Mouse (Mus musculus): ENCODE results near the gene Gm6096. TPM values are rescaled to one million over a fixed set of nuclear protein-coding genes. Genes with fewer than 3 reads are reported as not detected.

Gm6096 gene
- polyA plus RNA-seq, 1 experiment from 2014 or later: not detected

GRCm38 (mm10) chr7:34242176-34242575, 8.7 kb upstream of the Gm6096 start:
- Histone ChIP-seq H3K9me3 (replicated peaks) (no peaks in the 10 kb centered on the region), H3K36me3 (peaks cover 90% of the 10 kb centered on the region), H3K27ac (no peak overlapping the region), H3K9ac (no peak overlapping the region), H3K4me3 (no peak overlapping the region), H3K4me2 (no peak overlapping the region), H3K27me3 (replicated peaks) (no peaks in the 10 kb centered on the region), H3K4me1 (no peaks in the 10 kb centered on the region)
- ATAC-seq: no peak
- WGBS (ENCODE audit: insufficient replicate concordance): 92% methylated on average over 11 of the region's 11 CpGs

DNA sequence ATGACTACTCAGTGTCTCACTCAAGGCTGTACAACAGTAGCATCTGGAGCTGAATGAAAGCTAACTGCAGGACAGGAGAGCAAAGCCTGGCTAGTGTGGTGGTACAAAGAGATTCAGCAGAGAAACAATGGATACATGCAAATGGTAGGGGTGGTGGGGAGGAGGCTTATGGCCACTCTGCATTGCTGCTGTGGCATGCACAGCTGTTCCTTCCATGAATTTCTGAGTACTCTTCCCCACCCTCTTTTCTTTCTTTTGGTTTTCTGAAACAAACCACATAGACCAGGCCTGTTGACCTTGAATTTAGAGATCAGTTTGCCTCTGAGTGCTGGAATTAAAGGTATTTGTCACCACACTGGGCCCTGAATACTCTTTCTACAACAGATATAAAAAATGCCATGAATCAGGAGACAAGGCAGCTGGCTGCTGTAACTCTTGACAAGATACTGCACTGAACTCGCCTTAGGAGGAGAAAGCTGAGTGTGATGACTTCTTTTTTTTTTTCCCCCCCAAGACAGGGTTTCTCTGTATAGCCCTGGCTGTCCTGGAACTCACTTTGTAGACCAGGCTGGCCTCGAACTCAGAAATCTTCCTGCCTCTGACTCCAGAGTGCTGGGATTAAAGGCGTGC, 3.9 kb upstream of the Gm6096 start:
- Histone ChIP-seq H3K9me3 (replicated peaks) (no peaks in the 10 kb centered on the region), H3K9ac (no peak overlapping the region), H3K27ac (no peak overlapping the region), H3K4me2 (no peak overlapping the region), H3K36me3 (peaks cover 91% of the 10 kb centered on the region), H3K4me1 (no peaks in the 10 kb centered on the region), H3K4me3 (no peak overlapping the region), H3K27me3 (replicated peaks) (no peaks in the 10 kb centered on the region)
- no peak for ATAC-seq
- 80% methylated on average over 3 of the region's 3 CpGs for WGBS (ENCODE audit: insufficient replicate concordance)

DNA sequence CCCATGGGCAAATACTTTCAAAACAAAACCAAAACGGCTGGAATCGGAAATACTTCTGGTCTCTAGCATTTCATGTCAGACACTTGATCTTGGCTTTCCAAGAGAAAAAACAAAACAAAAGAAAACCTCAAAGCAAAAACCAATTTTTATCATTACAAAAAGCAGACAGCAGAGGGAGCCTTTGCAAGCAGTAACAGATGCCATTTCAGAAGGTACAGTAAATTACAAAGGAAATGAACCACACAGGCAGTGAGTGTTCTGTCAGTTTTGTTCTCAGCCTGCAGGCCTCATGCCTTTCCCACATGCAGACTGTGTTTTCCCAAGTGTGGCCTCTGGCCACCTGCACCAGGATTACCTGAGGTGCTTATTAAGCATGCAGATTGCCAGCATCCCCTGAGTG, 1.2 kb downstream of the Gm6096 start:
- no peaks in the 10 kb centered on the region for H3K27me3 ChIP-seq (replicated peaks)
- no peak overlapping the region for H3K27ac ChIP-seq
- 73% methylated on average over 2 of the region's 2 CpGs for WGBS (ENCODE audit: insufficient replicate concordance)
- H3K4me3 ChIP-seq: no peak overlapping the region
- H3K9ac ChIP-seq: no peak overlapping the region
- no peak for ATAC-seq
- no peaks in the 10 kb centered on the region for H3K9me3 ChIP-seq (replicated peaks)
- peaks cover 90% of the 10 kb centered on the region for H3K36me3 ChIP-seq
- H3K4me2 ChIP-seq: no peak overlapping the region
- no peaks in the 10 kb centered on the region for H3K4me1 ChIP-seq

DNA sequence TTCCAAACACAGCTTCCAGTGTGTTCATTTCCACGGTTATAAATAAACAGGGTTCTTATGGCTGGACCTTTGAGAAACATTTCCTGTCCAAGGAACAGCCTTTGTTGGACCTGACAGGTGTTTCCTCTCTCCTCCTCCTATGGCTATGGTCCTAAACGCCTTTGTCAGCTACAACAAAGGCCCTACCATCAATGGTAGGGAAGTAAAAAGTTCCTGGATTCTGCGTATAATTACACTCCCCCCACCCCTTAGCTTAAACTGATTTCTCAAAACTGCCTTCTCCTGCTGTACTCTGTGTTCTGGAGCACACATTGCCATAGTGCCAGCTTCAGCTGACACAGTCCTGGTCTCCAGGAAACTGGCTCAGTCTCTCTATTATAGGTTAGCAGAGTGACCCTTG, 4.3 kb downstream of the Gm6096 start:
- no peak for ATAC-seq
- Histone ChIP-seq H3K4me2 (no peak overlapping the region), H3K4me3 (no peak overlapping the region), H3K9me3 (replicated peaks) (no peaks in the 10 kb centered on the region), H3K27me3 (replicated peaks) (no peaks in the 10 kb centered on the region), H3K4me1 (no peaks in the 10 kb centered on the region), H3K36me3 (peaks cover 92% of the 10 kb centered on the region), H3K27ac (no peak overlapping the region), H3K9ac (no peak overlapping the region)
- WGBS (ENCODE audit: insufficient replicate concordance): 53% methylated on average over 3 of the region's 3 CpGs

GRCm38 (mm10) chr7:34255916-34256315, 5.1 kb downstream of the Gm6096 start:
- Histone ChIP-seq H3K36me3 (peaks cover 92% of the 10 kb centered on the region), H3K9me3 (replicated peaks) (no peaks in the 10 kb centered on the region), H3K27ac (no peak overlapping the region), H3K4me1 (no peaks in the 10 kb centered on the region), H3K9ac (no peak overlapping the region), H3K4me2 (no peak overlapping the region), H3K27me3 (replicated peaks) (no peaks in the 10 kb centered on the region), H3K4me3 (no peak overlapping the region)
- 71% methylated on average over 1 of the region's 1 CpGs for WGBS (ENCODE audit: insufficient replicate concordance)
- no peak for ATAC-seq

DNA sequence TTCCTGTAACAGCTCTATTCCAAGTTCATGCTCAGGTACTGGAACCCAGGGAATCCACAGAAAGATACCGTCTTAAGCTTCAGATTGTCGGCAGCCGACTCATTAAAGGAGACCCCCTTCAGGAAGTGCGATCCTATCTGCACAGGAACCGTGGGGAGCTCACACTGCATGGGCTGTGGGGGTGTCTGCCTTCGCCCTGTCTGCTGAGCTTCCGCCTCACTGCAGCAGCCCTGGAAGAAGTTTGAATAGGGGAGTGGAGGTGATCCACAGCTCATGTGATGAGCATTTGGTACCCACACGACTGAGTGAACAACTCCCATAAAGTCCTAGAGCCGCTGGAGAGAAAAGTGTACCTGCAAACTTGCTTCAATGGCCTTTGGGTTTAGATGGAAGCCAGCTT, 6.4 kb downstream of the Gm6096 start:
- Histone ChIP-seq H3K4me3 (no peak overlapping the region), H3K9ac (no peak overlapping the region), H3K4me1 (no peaks in the 10 kb centered on the region), H3K27ac (no peak overlapping the region), H3K36me3 (peaks cover 93% of the 10 kb centered on the region), H3K9me3 (replicated peaks) (no peaks in the 10 kb centered on the region), H3K4me2 (no peak overlapping the region), H3K27me3 (replicated peaks) (no peaks in the 10 kb centered on the region)
- 64% methylated on average over 9 of the region's 9 CpGs for WGBS (ENCODE audit: insufficient replicate concordance)
- ATAC-seq: no peak

GRCm38 (mm10) chr7:34258407-34258806, 7.6 kb downstream of the Gm6096 start:
- Histone ChIP-seq H3K4me1 (no peaks in the 10 kb centered on the region), H3K9ac (no peak overlapping the region), H3K27ac (no peak overlapping the region), H3K27me3 (replicated peaks) (no peaks in the 10 kb centered on the region), H3K4me2 (no peak overlapping the region), H3K36me3 (peaks cover 94% of the 10 kb centered on the region), H3K4me3 (no peak overlapping the region), H3K9me3 (replicated peaks) (no peaks in the 10 kb centered on the region)
- no peak for ATAC-seq
- WGBS (ENCODE audit: insufficient replicate concordance): 79% methylated on average over 1 of the region's 1 CpGs

DNA sequence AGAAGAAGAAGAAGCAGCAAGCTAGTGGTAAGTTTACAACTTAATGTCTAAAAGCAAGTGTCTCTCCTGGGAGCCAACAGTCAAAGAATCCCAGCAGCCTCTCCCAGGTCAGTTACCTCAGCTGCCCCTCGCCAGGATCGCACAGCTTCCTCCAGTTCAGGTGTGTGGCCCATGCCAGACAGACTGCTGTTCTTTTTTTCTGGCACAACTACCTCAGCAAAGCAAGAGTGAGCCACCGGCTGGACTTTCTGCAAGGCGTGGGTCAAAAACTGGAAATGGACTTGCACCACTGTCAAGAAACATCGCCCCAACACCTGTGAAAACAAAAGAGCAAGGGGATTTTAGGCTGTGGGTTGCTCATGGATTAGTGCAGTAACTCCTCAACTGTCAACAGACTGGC, 12.6 kb downstream of the Gm6096 start:
- Histone ChIP-seq H3K9ac (no peak overlapping the region), H3K4me1 (peaks cover 37% of the 10 kb centered on the region), H3K27me3 (replicated peaks) (no peaks in the 10 kb centered on the region), H3K4me3 (no peak overlapping the region), H3K4me2 (no peak overlapping the region), H3K27ac (no peak overlapping the region), H3K9me3 (replicated peaks) (no peaks in the 10 kb centered on the region), H3K36me3 (peaks cover 63% of the 10 kb centered on the region)
- ATAC-seq: no peak
- 90% methylated on average over 5 of the region's 5 CpGs for WGBS (ENCODE audit: insufficient replicate concordance)

- Histone ChIP-seq H3K4me2 (no peak overlapping the region), H3K9me3 (replicated peaks) (no peaks in the 10 kb centered on the region), H3K36me3 (peaks cover 41% of the 10 kb centered on the region), H3K4me1 (peaks cover 37% of the 10 kb centered on the region), H3K4me3 (no peak overlapping the region), H3K27me3 (replicated peaks) (no peaks in the 10 kb centered on the region), H3K27ac (no peak overlapping the region), H3K9ac (no peak overlapping the region)
- WGBS (ENCODE audit: insufficient replicate concordance): 61% methylated on average over 5 of the region's 5 CpGs
- 0 out of 2 replicates have a peak, but pooled peaks have one; percentile 24 for ATAC-seq
Measured at GRCm38 (mm10) chr7:34265876-34266346, 15.1 kb downstream of the Gm6096 start.

- no peak overlapping the region for H3K27ac ChIP-seq
- H3K9ac ChIP-seq: no peak overlapping the region
- ATAC-seq: no peak
- no peak overlapping the region for H3K4me2 ChIP-seq
- no peak overlapping the region for H3K4me3 ChIP-seq
- no peaks in the 10 kb centered on the region for H3K27me3 ChIP-seq (replicated peaks)
- no peaks in the 10 kb centered on the region for H3K9me3 ChIP-seq (replicated peaks)
- peaks cover 37% of the 10 kb centered on the region for H3K4me1 ChIP-seq
- peaks cover 36% of the 10 kb centered on the region for H3K36me3 ChIP-seq
Measured at GRCm38 (mm10) chr7:34266421-34266820, 15.6 kb downstream of the Gm6096 start.

- WGBS (ENCODE audit: insufficient replicate concordance): 85% methylated on average over 1 of the region's 1 CpGs
- no peaks in the 10 kb centered on the region for H3K9me3 ChIP-seq (replicated peaks)
- H3K4me3 ChIP-seq: no peak overlapping the region
- peaks cover 17% of the 10 kb centered on the region for H3K36me3 ChIP-seq
- H3K27me3 ChIP-seq (replicated peaks): no peaks in the 10 kb centered on the region
- no peak for ATAC-seq
- H3K4me1 ChIP-seq: peaks cover 41% of the 10 kb centered on the region
- no peak overlapping the region for H3K9ac ChIP-seq
- H3K27ac ChIP-seq: no peak overlapping the region
- no peak overlapping the region for H3K4me2 ChIP-seq
Measured at GRCm38 (mm10) chr7:34268463-34268862, 17.6 kb downstream of the Gm6096 start.

- H3K36me3 ChIP-seq: peaks cover 7% of the 10 kb centered on the region
- H3K27ac ChIP-seq: no peak overlapping the region
- no peaks in the 10 kb centered on the region for H3K27me3 ChIP-seq (replicated peaks)
- H3K4me3 ChIP-seq: no peak overlapping the region
- no peak overlapping the region for H3K4me2 ChIP-seq
- 62% methylated on average over 4 of the region's 4 CpGs for WGBS (ENCODE audit: insufficient replicate concordance)
- H3K9ac ChIP-seq: no peak overlapping the region
- H3K9me3 ChIP-seq (replicated peaks): no peaks in the 10 kb centered on the region
- ATAC-seq: no peak
- H3K4me1 ChIP-seq: peaks cover 9% of the 10 kb centered on the region; the same call in 1 of the 2 replicates
Measured at GRCm38 (mm10) chr7:34272465-34272864, 21.6 kb downstream of the Gm6096 start.

DNA sequence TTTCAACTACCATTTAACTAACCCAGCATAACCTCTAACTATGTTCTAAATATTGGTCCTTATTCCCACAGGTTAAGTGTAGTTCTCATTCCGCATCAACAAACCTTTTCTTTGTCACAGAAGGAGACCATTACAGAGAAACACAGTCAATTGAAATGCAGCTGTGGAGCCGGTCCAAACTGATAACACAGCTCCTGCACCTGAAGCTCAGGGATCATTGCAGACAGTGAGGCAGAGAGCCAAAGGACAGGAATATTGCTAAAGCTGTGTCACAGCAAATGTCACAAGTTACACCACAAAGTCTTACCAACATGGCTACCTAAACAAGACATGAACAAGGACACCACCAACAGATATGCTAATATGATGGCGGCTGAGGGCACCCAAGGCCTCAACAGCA, 25.2 kb downstream of the Gm6096 start:
- Histone ChIP-seq H3K27ac (no peak overlapping the region), H3K4me1 (peaks cover 4% of the 10 kb centered on the region; the same call in 1 of the 2 replicates), H3K4me2 (no peak overlapping the region), H3K27me3 (replicated peaks) (no peaks in the 10 kb centered on the region), H3K9me3 (replicated peaks) (no peaks in the 10 kb centered on the region), H3K9ac (no peak overlapping the region), H3K4me3 (no peak overlapping the region), H3K36me3 (peaks cover 14% of the 10 kb centered on the region)
- WGBS (ENCODE audit: insufficient replicate concordance): 83% methylated on average over 3 of the region's 3 CpGs
- no peak for ATAC-seq

Measured in liver, embryonic 12.5 days (tissue).